Mouse (Mus musculus) heart, embryonic 15.5 days (tissue): ENCODE measurements at regions not wholly inside any gene's neighbourhood (a gene's known extent, or its start where the extent isn't known, plus 50 kb on each side); places are given as distances from the start of the nearest gene placed in this dataset.

Source experiments
- ATAC-seq: fragments of 200-750 bp; cut with Nextera tagmentation; replicated peaks from 2 replicates; pipeline ENCODE4 v1.8.0; 2017; ENCODE audit warnings: low read depth, moderate TSS enrichment; ENCODE audit not compliant: insufficient number of reproducible peaks, insufficient read depth, low FRiP score
- H3K27ac ChIP-seq: fragments of 300-500 bp; sonication (generic); 2 replicates; pipeline ENCODE4 v1.5.1; 2015; ENCODE audit warnings: mild to moderate bottlenecking, inconsistent platforms
- H3K27me3 ChIP-seq: fragments of 300-500 bp; sonication (generic); 2 replicates; pipeline ENCODE4 v1.6.1; 2015; ENCODE audit warnings: inconsistent platforms
- H3K36me3 ChIP-seq: fragments of 300-500 bp; sonication (generic); 2 replicates; pipeline ENCODE4 v1.6.1; 2015; ENCODE audit warnings: mild to moderate bottlenecking, inconsistent platforms
- H3K4me1 ChIP-seq: fragments of 300-500 bp; sonication (generic); replicated peaks from 2 replicates; pipeline ENCODE4 v1.6.1; 2015; ENCODE audit warnings: inconsistent platforms
- H3K4me2 ChIP-seq: fragments of 300-500 bp; sonication (generic); 2 replicates; pipeline ENCODE4 v1.6.1; 2015; ENCODE audit warnings: inconsistent platforms, mild to moderate bottlenecking, moderate library complexity
- H3K4me3 ChIP-seq: fragments of 300-500 bp; sonication (generic); 2 replicates; pipeline ENCODE4 v1.5.1; 2015; ENCODE audit warnings: mild to moderate bottlenecking, inconsistent platforms
- H3K9ac ChIP-seq: fragments of 300-500 bp; sonication (generic); 2 replicates; pipeline ENCODE4 v1.6.1; 2015; ENCODE audit warnings: mild to moderate bottlenecking, inconsistent platforms
- H3K9me3 ChIP-seq: fragments of 300-500 bp; sonication (generic); replicated peaks from 2 replicates; pipeline ENCODE4 v1.6.1; 2016; ENCODE audit warnings: inconsistent platforms
- WGBS: fragments of 180-500 bp; shearing (Covaris S2); methylation state at CpG from one replicate; pipeline ENCODE4 v1.1.7; 2015; ENCODE audit warnings: mixed read lengths; 5-methylcytosine and 5-hydroxymethylcytosine counted together

DNA sequence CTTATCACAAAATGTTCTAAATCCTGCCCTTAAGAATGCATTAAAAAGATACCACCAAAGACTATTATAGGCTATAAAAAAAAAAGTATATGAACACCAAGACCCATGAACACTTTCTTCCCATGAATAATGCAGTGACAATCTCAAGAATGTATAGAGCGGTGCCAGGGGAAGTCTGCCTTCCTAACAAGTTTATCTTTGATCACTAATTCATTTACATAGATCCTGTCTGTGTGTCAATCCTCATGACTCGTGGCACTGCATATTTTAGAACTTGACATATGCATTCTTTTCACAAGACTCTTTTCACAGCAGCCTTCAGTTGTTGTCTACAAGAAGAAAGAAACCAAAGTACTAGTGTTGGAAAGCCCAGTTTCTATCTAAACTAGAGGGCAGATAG, 373.4 kb upstream of the Gm9747 start:
- Histone ChIP-seq H3K27ac (no peak overlapping the region), H3K27me3 (no peaks in the 10 kb centered on the region), H3K4me1 (peaks cover 2% of the 10 kb centered on the region; the same call in 1 of the 2 replicates), H3K4me3 (no peak overlapping the region), H3K4me2 (no peak overlapping the region), H3K9me3 (no peaks in the 10 kb centered on the region), H3K36me3 (no peaks in the 10 kb centered on the region), H3K9ac (no peak overlapping the region)
- no peak for ATAC-seq
- 36% methylated on average over 2 of the region's 2 CpGs for WGBS

DNA sequence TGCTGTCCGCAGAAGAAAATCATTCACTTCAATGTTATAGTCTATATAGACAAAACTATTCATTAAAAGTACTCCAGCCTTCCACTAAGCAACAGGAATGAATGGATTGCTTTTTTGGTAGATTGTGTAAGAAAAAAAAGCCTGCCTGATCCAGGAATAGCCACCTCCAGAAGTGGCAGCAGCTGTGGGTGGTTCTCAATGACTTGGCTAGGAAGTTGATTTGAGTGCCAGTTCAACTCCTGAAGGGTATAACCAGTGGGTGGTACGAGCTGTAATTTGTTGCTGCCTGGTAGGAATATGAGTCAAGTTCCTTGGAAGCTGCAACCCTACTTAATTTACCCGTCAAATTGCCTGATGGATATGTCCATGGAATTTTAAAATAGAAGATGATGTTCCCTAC, 368.3 kb upstream of the Gm9747 start:
- no peak overlapping the region for H3K9ac ChIP-seq
- H3K4me1 ChIP-seq: no peaks in the 10 kb centered on the region
- no peaks in the 10 kb centered on the region for H3K27me3 ChIP-seq
- WGBS: 69% methylated on average over 3 of the region's 3 CpGs
- no peak for ATAC-seq
- H3K4me3 ChIP-seq: no peak overlapping the region
- H3K9me3 ChIP-seq: no peaks in the 10 kb centered on the region
- no peak overlapping the region for H3K27ac ChIP-seq
- H3K4me2 ChIP-seq: no peak overlapping the region
- H3K36me3 ChIP-seq: no peaks in the 10 kb centered on the region

- WGBS: 67% methylated on average over 1 of the region's 1 CpGs
- H3K27ac ChIP-seq: no peak overlapping the region
- no peak for ATAC-seq
Measured at GRCm38 (mm10) chr1:81886940-81887531, 345.9 kb upstream of the Gm9747 start.

GRCm38 (mm10) chr1:81897241-81897640, 335.7 kb upstream of the Gm9747 start:
- ATAC-seq: no peak
- Histone ChIP-seq H3K4me1 (no peaks in the 10 kb centered on the region), H3K4me2 (no peak overlapping the region), H3K9me3 (no peaks in the 10 kb centered on the region), H3K36me3 (no peaks in the 10 kb centered on the region), H3K27ac (no peak overlapping the region), H3K27me3 (no peaks in the 10 kb centered on the region), H3K9ac (no peak overlapping the region), H3K4me3 (no peak overlapping the region)
- 77% methylated on average over 3 of the region's 3 CpGs for WGBS

More at GRCm38 (mm10) chr1:81886940-81887531, 345.9 kb upstream of the Gm9747 start:
- Histone ChIP-seq H3K27me3 (no peaks in the 10 kb centered on the region), H3K9me3 (no peaks in the 10 kb centered on the region), H3K9ac (no peak overlapping the region), H3K4me1 (no peaks in the 10 kb centered on the region), H3K4me3 (no peak overlapping the region), H3K4me2 (no peak overlapping the region), H3K36me3 (no peaks in the 10 kb centered on the region)

GRCm38 (mm10) chr1:81900843-81901242, 332.1 kb upstream of the Gm9747 start:
- H3K4me1 ChIP-seq: no peaks in the 10 kb centered on the region
- no peak overlapping the region for H3K4me3 ChIP-seq
- H3K9ac ChIP-seq: no peak overlapping the region
- 70% methylated on average over 7 of the region's 7 CpGs for WGBS
- ATAC-seq: no peak
- H3K36me3 ChIP-seq: no peaks in the 10 kb centered on the region
- no peaks in the 10 kb centered on the region for H3K9me3 ChIP-seq
- H3K27me3 ChIP-seq: no peaks in the 10 kb centered on the region
- no peak overlapping the region for H3K27ac ChIP-seq
- H3K4me2 ChIP-seq: no peak overlapping the region

DNA sequence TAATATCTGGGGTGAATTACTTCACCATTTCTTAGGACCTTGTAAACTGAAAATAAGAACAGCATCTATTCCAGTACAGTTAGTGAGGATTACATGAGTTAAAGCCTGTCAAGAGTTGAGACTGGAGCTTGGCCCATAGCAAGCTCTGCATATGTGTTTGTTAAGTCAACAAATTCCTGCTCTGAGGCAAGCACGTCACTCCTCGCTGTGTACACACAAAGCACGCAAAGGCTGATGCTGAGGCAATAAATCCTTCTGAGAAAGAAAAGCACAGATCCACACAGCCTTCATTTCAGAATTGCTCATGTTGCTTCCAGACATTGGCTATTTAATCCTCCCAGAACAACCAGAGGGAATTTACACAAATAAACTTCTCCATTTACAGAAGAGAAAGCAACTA, 328.9 kb upstream of the Gm9747 start:
- no peaks in the 10 kb centered on the region for H3K36me3 ChIP-seq
- H3K27me3 ChIP-seq: no peaks in the 10 kb centered on the region
- 76% methylated on average over 3 of the region's 3 CpGs for WGBS
- no peak overlapping the region for H3K9ac ChIP-seq
- H3K4me1 ChIP-seq: no peaks in the 10 kb centered on the region
- no peaks in the 10 kb centered on the region for H3K9me3 ChIP-seq
- H3K27ac ChIP-seq: no peak overlapping the region
- no peak for ATAC-seq
- no peak overlapping the region for H3K4me2 ChIP-seq
- no peak overlapping the region for H3K4me3 ChIP-seq

GRCm38 (mm10) chr1:81912607-81913006, 320.3 kb upstream of the Gm9747 start:
- H3K36me3 ChIP-seq: no peaks in the 10 kb centered on the region
- H3K27ac ChIP-seq: no peak overlapping the region
- H3K4me3 ChIP-seq: no peak overlapping the region
- no peak for ATAC-seq
- H3K9ac ChIP-seq: no peak overlapping the region
- no peaks in the 10 kb centered on the region for H3K9me3 ChIP-seq
- no peaks in the 10 kb centered on the region for H3K4me1 ChIP-seq
- no peaks in the 10 kb centered on the region for H3K27me3 ChIP-seq
- no peak overlapping the region for H3K4me2 ChIP-seq

DNA sequence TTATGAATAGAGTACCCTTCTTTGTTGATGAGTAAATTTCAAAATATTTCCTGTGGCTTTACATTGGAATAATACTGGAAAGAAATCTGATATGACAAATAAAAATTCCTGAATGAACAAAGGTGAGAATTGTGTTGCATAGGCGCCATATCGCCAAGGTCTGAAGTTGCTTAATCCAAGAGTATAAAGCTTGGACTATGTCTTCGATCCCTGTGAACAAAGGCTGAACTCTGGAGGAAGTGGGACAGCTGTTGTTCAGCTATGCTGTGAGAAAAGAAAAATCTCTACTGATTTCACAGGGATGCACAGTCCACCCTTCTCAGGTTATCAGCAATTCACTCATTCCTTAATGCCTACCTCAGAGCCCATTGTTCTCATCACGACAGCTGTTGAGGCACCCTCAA, 319.3 kb upstream of the Gm9747 start:
- ATAC-seq: no peak

GRCm38 (mm10) chr1:81916840-81917239, 316.1 kb upstream of the Gm9747 start:
- 35% methylated on average over 2 of the region's 2 CpGs for WGBS
- no peak for ATAC-seq

More for the DNA sequence above, 319.3 kb upstream of the Gm9747 start:
- Histone ChIP-seq H3K4me3 (no peak overlapping the region), H3K27me3 (no peaks in the 10 kb centered on the region), H3K9me3 (no peaks in the 10 kb centered on the region), H3K27ac (no peak overlapping the region), H3K36me3 (no peaks in the 10 kb centered on the region), H3K4me1 (no peaks in the 10 kb centered on the region), H3K4me2 (no peak overlapping the region), H3K9ac (no peak overlapping the region)
- WGBS: 78% methylated on average over 4 of the region's 4 CpGs

GRCm38 (mm10) chr1:81927721-81928120, 305.2 kb upstream of the Gm9747 start:
- no peaks in the 10 kb centered on the region for H3K4me1 ChIP-seq
- WGBS: 69% methylated on average over 5 of the region's 5 CpGs
- H3K36me3 ChIP-seq: no peaks in the 10 kb centered on the region
- ATAC-seq: no peak
- H3K27ac ChIP-seq: no peak overlapping the region
- H3K27me3 ChIP-seq: no peaks in the 10 kb centered on the region
- no peak overlapping the region for H3K9ac ChIP-seq
- no peak overlapping the region for H3K4me3 ChIP-seq
- H3K4me2 ChIP-seq: no peak overlapping the region
- H3K9me3 ChIP-seq: no peaks in the 10 kb centered on the region

More at GRCm38 (mm10) chr1:81916840-81917239, 316.1 kb upstream of the Gm9747 start:
- no peak overlapping the region for H3K4me3 ChIP-seq
- H3K27ac ChIP-seq: no peak overlapping the region
- H3K4me2 ChIP-seq: no peak overlapping the region
- H3K9me3 ChIP-seq: no peaks in the 10 kb centered on the region
- H3K36me3 ChIP-seq: no peaks in the 10 kb centered on the region
- no peak overlapping the region for H3K9ac ChIP-seq
- H3K27me3 ChIP-seq: no peaks in the 10 kb centered on the region
- no peaks in the 10 kb centered on the region for H3K4me1 ChIP-seq

GRCm38 (mm10) chr1:81933064-81933463, 299.8 kb upstream of the Gm9747 start:
- Histone ChIP-seq H3K9me3 (no peaks in the 10 kb centered on the region), H3K4me3 (no peak overlapping the region), H3K36me3 (no peaks in the 10 kb centered on the region), H3K27me3 (no peaks in the 10 kb centered on the region), H3K27ac (no peak overlapping the region), H3K4me1 (no peaks in the 10 kb centered on the region), H3K9ac (no peak overlapping the region), H3K4me2 (no peak overlapping the region)
- no peak for ATAC-seq

DNA sequence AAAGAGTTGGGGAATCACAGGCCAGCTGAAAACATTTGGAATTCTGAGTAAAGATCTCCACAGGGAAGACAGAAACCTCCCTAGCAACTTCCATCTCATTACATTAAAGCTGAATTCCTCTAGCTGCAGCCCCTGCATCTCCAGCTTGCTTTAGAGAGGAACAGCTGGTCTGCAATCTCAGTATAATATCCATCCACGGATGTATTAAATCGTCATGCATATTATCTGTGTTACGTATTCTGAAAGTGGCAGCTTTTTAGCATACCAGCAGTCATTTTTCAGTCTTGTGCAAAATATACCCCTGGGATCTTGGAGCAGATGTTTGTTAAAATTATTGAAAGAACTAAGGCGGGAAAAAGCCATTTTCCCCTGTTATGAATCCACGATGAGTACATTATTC, 287.7 kb upstream of the Gm9747 start:
- H3K4me2 ChIP-seq: no peak overlapping the region
- ATAC-seq: no peak
- H3K9ac ChIP-seq: no peak overlapping the region
- H3K4me1 ChIP-seq: peaks cover 9% of the 10 kb centered on the region; the same call in 1 of the 2 replicates
- H3K27me3 ChIP-seq: no peaks in the 10 kb centered on the region
- no peak overlapping the region for H3K4me3 ChIP-seq
- H3K27ac ChIP-seq: no peak overlapping the region
- H3K9me3 ChIP-seq: no peaks in the 10 kb centered on the region
- H3K36me3 ChIP-seq: no peaks in the 10 kb centered on the region
- 72% methylated on average over 5 of the region's 5 CpGs for WGBS
